ENCODE assay signal across 23 mouse cellular contexts in the genomic region with DNA sequence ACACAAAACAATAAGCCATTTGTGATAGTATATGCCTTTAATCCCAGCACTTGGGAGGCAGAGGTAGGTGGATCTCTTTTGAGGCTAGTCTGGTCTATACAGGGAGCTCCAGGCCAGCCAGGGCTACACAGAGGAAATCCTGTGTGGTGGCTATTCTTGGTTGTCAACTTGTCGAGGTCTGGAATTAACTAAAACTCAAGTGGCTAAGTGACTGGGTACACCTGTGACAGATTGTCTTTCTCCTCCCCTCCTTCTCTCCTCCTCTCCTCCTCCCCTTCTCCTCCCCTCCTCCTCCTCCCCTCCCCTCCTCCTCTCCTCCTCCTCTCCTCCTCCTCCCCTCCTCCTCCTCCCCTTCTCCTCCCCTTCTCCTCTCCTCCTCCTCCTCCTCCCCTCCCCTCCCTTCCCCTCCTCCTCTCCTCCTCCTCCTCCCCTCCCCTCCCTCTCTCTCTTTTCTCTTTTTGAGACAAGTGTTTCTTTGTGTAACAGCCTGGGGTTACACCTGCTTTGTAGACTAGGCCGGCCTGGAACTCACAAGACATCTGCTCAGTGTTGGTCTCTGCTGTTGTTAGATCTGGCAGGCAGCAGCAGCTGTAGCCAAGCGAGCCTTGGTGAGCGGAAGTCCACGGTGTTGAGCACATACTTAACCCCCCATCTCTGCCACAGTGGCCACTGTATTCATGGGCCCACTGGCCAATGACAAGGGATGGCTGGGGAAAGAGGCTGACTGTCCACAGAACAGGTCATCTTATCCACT. TPM values are rescaled to one million over a fixed set of nuclear protein-coding genes. Genes with fewer than 3 reads are reported as not detected.
DNase-seq lines count a peak whose midpoint lies in the region; ATAC-seq lines count a peak whose summit lies in the region.
"Had no signal": no experiment of that assay in that cellular context is flagged by ENCODE, and none has a peak within 500 bp of the region (broad histone marks: within the 10 kb centered on the region; RNA-seq: fewer than 3 reads in every experiment).

No protein-coding gene starts in this region.

- no peak for ATAC-seq in megakaryocyte, adult 5-6 weeks (ENCODE audit: poor library complexity, severe bottlenecking)
- no peak for ATAC-seq in activated CD4-positive, CD25-positive, alpha-beta regulatory T cell, adult 4 months
- ATAC-seq: CD4-positive, CD25-positive, alpha-beta regulatory T cell, adult 4 months; forebrain, embryonic 15.5 days; hindbrain, embryonic 16.5 days; inflammation-experienced regulatory T-cells, adult 6 months had no signal

- peaks cover 55% of the 10 kb centered on the region for H3K4me1 ChIP-seq in megakaryocyte, embryonic 14.5 days
- H3K4me1 ChIP-seq: forebrain, embryonic 15.5 days; heart, embryonic 10.5 days; hindbrain, embryonic 12.5 days had no signal

- H3K9me3 ChIP-seq in megakaryocyte, embryonic 14.5 days = peaks cover 5% of the 10 kb centered on the region; the same call in 1 of the 2 replicates
- H3K9me3 ChIP-seq: forebrain, embryonic 15.5 days; G1E; heart, embryonic 10.5 days; hindbrain, embryonic 12.5 days had no signal

- DNase-seq in embryo, embryonic 11 days = peak; percentile 13
- no peak for DNase-seq in embryo, embryonic 9.5 days (ENCODE audit: extremely low spot score)
- DNase-seq in thymus, adult 18-20 months = peak; percentile 5 to 27
- DNase-seq in thymus, postnatal 25 days = peak; percentile 16
- no peak for DNase-seq in adrenal gland, adult 2 months
- DNase-seq: adrenal gland, postnatal 25 days; B cell, adult 2 months; cerebellum, adult 11 months; cerebellum, adult 8-10 months; cerebellum, postnatal 14 days; heart, adult 18-20 months; heart, postnatal 10 days; heart, postnatal 4 days had no signal

- H3K4me3 ChIP-seq in megakaryocyte, embryonic 14.5 days (replicated peaks) = peak overlapping the region; percentile 62
- H3K4me3 ChIP-seq: forebrain, embryonic 15.5 days; heart, embryonic 10.5 days; hindbrain, embryonic 12.5 days had no signal

- H3K27me3 ChIP-seq in megakaryocyte, embryonic 14.5 days (replicated peaks) = peaks cover 25% of the 10 kb centered on the region
- H3K27me3 ChIP-seq: forebrain, embryonic 15.5 days; hindbrain, embryonic 12.5 days had no signal

- H3K36me3 ChIP-seq in megakaryocyte, embryonic 14.5 days (replicated peaks; ENCODE audit: low read length) = no peaks in the 10 kb centered on the region
- H3K36me3 ChIP-seq: forebrain, embryonic 15.5 days; G1E; heart, embryonic 10.5 days; hindbrain, embryonic 12.5 days had no signal

RNA-seq across cellular contexts. Expression of a gene that starts 29.7 kb away (rescaled TPM):
- 1.9 and 3.2 TPM in 2 replicates for polyA plus RNA-seq in megakaryocyte, embryonic 14.5 days (2012; ENCODE audit: insufficient read depth, low replicate concordance)
- total RNA-seq in megakaryocyte, adult 5-6 weeks (2015) = 6.1 and 7.1 TPM in 2 replicates
- total RNA-seq in megakaryocyte, adult 5-6 weeks (2017) = 8.4 and 9.3 TPM in 2 replicates
- total RNA-seq in adrenal gland, adult 2 months (2021) = 10 to 100 TPM; 27.5 to 29.6 TPM
- polyA plus RNA-seq in adrenal gland, adult 2 months (2012; rRNA removed) = 5.9 and 9.6 TPM in 2 replicates
- 1 to 10 TPM; 1.9 to 2.4 TPM for polyA plus RNA-seq in activated CD4-positive, CD25-positive, alpha-beta regulatory T cell, adult 4 months (2017; shearing (Covaris generic))

RNA-seq across cellular contexts. Expression of a gene that starts 29.8 kb away (rescaled TPM):
- 2.2 and 4.0 TPM in 2 replicates for polyA plus RNA-seq in megakaryocyte, embryonic 14.5 days (2012; ENCODE audit: insufficient read depth, low replicate concordance)
- 6.0 and 9.6 TPM in 2 replicates for total RNA-seq in megakaryocyte, adult 5-6 weeks (2015)
- total RNA-seq in megakaryocyte, adult 5-6 weeks (2017) = 9.4 and 9.9 TPM in 2 replicates
- total RNA-seq in adrenal gland, adult 2 months (2021) = 10 to 100 TPM; 10.1 to 10.6 TPM
- 3.5 and 6.3 TPM in 2 replicates for polyA plus RNA-seq in adrenal gland, adult 2 months (2012; rRNA removed)
- polyA plus RNA-seq in activated CD4-positive, CD25-positive, alpha-beta regulatory T cell, adult 4 months (2017; shearing (Covaris generic)) = 10 to 100 TPM; 11.1 to 11.4 TPM

Comparison
In these comparisons a context has a peak if more than half of its experiments do, and no peak if none do; other contexts are left out.
1. DNase-seq: peak in embryo, embryonic 11 days (single experiment), thymus, adult 18-20 months (2 of 2) and thymus, postnatal 25 days (single experiment); none in embryo, embryonic 9.5 days (single experiment) and adrenal gland, adult 2 months (single experiment).